Mouse (Mus musculus): Measurements from ENCODE around the gene Pla2g2e. TPM values are rescaled to one million over a fixed set of nuclear protein-coding genes. Genes with fewer than 3 reads are reported as not detected.
"Not testable (repeated sequence)": the region's sequence is repeated elsewhere in the genome, so short reads cannot be mapped to it uniquely, and the experiment has no call there.

Gene Pla2g2e
- polyA plus RNA-seq, 1 experiment from 2014 or later, result not detected

DNA sequence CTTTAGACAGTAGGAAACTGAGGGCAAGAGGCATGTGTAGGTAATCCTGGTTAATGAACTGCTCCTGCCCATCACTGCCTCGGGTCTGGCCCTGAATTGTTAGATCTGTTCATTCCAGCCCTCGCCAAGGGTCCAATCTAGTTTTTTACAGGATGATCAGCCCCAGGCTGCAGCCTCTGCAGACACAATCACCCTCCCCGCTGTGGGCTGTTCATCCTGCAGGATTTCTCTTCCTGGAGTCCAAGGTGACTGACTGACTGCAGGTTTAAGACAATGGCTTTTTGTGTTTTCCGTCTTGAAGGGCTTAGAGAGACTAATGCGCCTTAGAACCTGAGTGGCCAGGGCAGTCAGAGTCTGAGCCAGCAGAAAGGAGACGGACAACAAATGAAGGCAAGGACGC lies 11.4 kb downstream of the Pla2g2e start:
- no peaks in the 10 kb centered on the region for H3K9me3 ChIP-seq (ENCODE audit: low read length)
- no peak overlapping the region for H3K9ac ChIP-seq (replicated peaks)
- TF ChIP-seq CTCF (IDR thresholded peaks at IDR 0.05; ENCODE audit: low read depth) (no peak), EP300 (IDR thresholded peaks at IDR 0.05; ENCODE audit: low read depth) (no peak)
- no peaks in the 10 kb centered on the region for H3K36me3 ChIP-seq (replicated peaks; ENCODE audit: insufficient read depth, low read length)
- no peak for ATAC-seq
- H3K4me2 ChIP-seq (ENCODE audit: low read depth, low read length), result no peak overlapping the region
- H3K4me3 ChIP-seq (ENCODE audit: low read depth, low read length), result no peak overlapping the region
- H3K4me1 ChIP-seq (ENCODE audit: insufficient read depth), result no peaks in the 10 kb centered on the region
- DNase-seq, result no peak
- WGBS (ENCODE audit: insufficient replicate concordance), result 65% methylated on average over 7 of the region's 7 CpGs
- no peak overlapping the region for H3K27ac ChIP-seq (ENCODE audit: low read depth)
- H3K27me3 ChIP-seq (ENCODE audit: insufficient read depth, low read length), result no peaks in the 10 kb centered on the region

GRCm38 (mm10) chr4:138889635-138890034 lies 11.9 kb downstream of the Pla2g2e start:
- H3K4me1 ChIP-seq (ENCODE audit: insufficient read depth), result no peaks in the 10 kb centered on the region
- H3K27me3 ChIP-seq (ENCODE audit: insufficient read depth, low read length), result no peaks in the 10 kb centered on the region
- no peak for DNase-seq
- H3K4me2 ChIP-seq (ENCODE audit: low read depth, low read length), result no peak overlapping the region
- no peak for ATAC-seq
- WGBS (ENCODE audit: insufficient replicate concordance), result 58% methylated on average over 8 of the region's 8 CpGs
- no peaks in the 10 kb centered on the region; the same call in 1 of the 2 replicates for H3K36me3 ChIP-seq (replicated peaks; ENCODE audit: insufficient read depth, low read length)
- no peak for TF ChIP-seq EP300 (IDR thresholded peaks at IDR 0.05; ENCODE audit: low read depth)
- no peak for TF ChIP-seq CTCF (IDR thresholded peaks at IDR 0.05; ENCODE audit: low read depth)
- no peak overlapping the region for H3K27ac ChIP-seq (ENCODE audit: low read depth)
- no peaks in the 10 kb centered on the region for H3K9me3 ChIP-seq (ENCODE audit: low read length)
- H3K4me3 ChIP-seq (ENCODE audit: low read depth, low read length), result no peak overlapping the region
- H3K9ac ChIP-seq (replicated peaks), result no peak overlapping the region

DNA sequence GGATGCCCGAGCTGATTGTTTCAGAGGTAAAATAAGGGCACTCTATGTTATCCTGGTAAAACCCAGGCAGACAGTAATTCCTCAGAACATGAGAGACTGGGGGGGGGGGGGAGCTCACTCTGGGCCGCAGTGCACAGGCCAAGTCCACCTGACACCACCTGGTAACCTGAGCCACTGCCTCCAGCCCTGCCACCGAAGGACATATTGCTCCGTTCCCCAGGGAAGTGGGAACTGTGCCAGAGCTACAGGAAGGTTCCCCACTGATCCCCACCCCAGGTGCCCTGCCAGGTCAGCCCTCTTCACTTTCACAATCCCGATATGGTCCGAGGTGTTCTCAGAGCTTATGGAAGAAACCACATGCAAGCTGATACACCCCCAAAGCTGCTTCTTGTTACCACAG lies 14.9 kb downstream of the Pla2g2e start:
- DNase-seq (no peak), ATAC-seq (no peak)
- H3K4me3 ChIP-seq (ENCODE audit: low read depth, low read length), result no peak overlapping the region
- 67% methylated on average over 5 of the region's 6 CpGs for WGBS (ENCODE audit: insufficient replicate concordance)
- no peak for TF ChIP-seq EP300 (IDR thresholded peaks at IDR 0.05; ENCODE audit: low read depth)
- no peak for TF ChIP-seq CTCF (IDR thresholded peaks at IDR 0.05; ENCODE audit: low read depth)
- H3K4me1 ChIP-seq (ENCODE audit: insufficient read depth), result no peaks in the 10 kb centered on the region
- H3K27ac ChIP-seq (ENCODE audit: low read depth), result no peak overlapping the region
- no peaks in the 10 kb centered on the region for H3K9me3 ChIP-seq (ENCODE audit: low read length)
- peaks cover 4% of the 10 kb centered on the region for H3K36me3 ChIP-seq (replicated peaks; ENCODE audit: insufficient read depth, low read length)
- no peak overlapping the region for H3K4me2 ChIP-seq (ENCODE audit: low read depth, low read length)
- no peak overlapping the region for H3K9ac ChIP-seq (replicated peaks)
- no peaks in the 10 kb centered on the region for H3K27me3 ChIP-seq (ENCODE audit: insufficient read depth, low read length)

DNA sequence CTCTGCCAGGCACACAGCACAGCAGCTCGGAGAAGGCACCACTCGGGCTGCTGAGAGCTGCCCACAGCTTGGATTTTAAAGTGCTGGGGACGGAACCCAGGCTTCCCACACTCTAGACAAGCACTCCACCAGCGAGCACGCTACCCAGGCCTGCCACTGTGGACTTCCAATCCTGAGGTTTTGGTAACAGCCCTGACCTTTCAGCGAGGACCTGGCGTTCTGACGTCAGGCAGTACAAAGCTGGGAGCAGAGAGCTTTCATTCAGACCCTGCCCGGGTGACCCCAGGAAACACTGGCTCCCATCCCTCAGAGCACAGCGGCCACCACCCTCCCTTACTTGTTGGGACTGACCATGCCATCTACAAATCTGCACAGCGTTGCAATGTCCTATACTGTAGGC lies 16.0 kb downstream of the Pla2g2e start:
- H3K27ac ChIP-seq (ENCODE audit: low read depth); H3K9me3 ChIP-seq (ENCODE audit: low read length); DNase-seq; ATAC-seq; H3K4me1 ChIP-seq (ENCODE audit: insufficient read depth); H3K4me2 ChIP-seq (ENCODE audit: low read depth, low read length); H3K9ac ChIP-seq (replicated peaks); H3K27me3 ChIP-seq (ENCODE audit: insufficient read depth, low read length); H3K4me3 ChIP-seq (ENCODE audit: low read depth, low read length): not testable (repeated sequence)
- 83% methylated on average over 11 of the region's 11 CpGs for WGBS (ENCODE audit: insufficient replicate concordance)
- peaks cover 13% of the 10 kb centered on the region for H3K36me3 ChIP-seq (replicated peaks; ENCODE audit: insufficient read depth, low read length)

DNA sequence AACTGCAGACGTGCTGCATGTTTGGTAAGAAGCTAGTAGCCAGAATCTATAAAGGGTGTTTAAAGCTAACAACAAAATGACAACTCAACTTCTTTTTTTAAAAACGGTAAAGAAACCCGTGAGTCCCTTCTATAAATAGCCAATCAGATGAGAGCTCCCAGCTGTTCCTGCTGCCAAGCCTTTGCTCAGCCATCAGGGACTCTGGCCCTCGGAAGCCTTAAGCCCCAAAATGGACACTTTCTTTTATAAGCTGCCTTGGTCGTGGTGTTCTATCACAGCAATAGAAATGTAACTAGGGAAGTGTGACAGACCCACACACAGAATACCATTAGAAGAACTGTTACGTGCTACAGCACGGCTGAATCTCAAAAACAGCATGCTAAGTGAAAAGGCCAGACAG lies 21.6 kb downstream of the Pla2g2e start:
- H3K4me2 ChIP-seq (ENCODE audit: low read depth, low read length), result no peak overlapping the region
- no peak for DNase-seq
- H3K27ac ChIP-seq (ENCODE audit: low read depth), result no peak overlapping the region
- peaks cover 33% of the 10 kb centered on the region for H3K36me3 ChIP-seq (replicated peaks; ENCODE audit: insufficient read depth, low read length)
- no peak overlapping the region for H3K4me3 ChIP-seq (ENCODE audit: low read depth, low read length)
- WGBS (ENCODE audit: insufficient replicate concordance), result 75% methylated on average over 7 of the region's 7 CpGs
- H3K9ac ChIP-seq (replicated peaks), result no peak overlapping the region
- no peaks in the 10 kb centered on the region for H3K27me3 ChIP-seq (ENCODE audit: insufficient read depth, low read length)
- no peaks in the 10 kb centered on the region for H3K4me1 ChIP-seq (ENCODE audit: insufficient read depth)
- ATAC-seq, result no peak
- TF ChIP-seq CTCF (IDR thresholded peaks at IDR 0.05; ENCODE audit: low read depth), result no peak
- TF ChIP-seq EP300 (IDR thresholded peaks at IDR 0.05; ENCODE audit: low read depth), result no peak
- no peaks in the 10 kb centered on the region for H3K9me3 ChIP-seq (ENCODE audit: low read length)

GRCm38 (mm10) chr4:138905624-138906337 lies 28.0 kb downstream of the Pla2g2e start:
- Histone ChIP-seq H3K36me3 (replicated peaks; ENCODE audit: insufficient read depth, low read length) (peaks cover 36% of the 10 kb centered on the region), H3K27ac (ENCODE audit: low read depth) (no peak overlapping the region), H3K9ac (replicated peaks) (no peak overlapping the region), H3K4me2 (ENCODE audit: low read depth, low read length) (0 out of 2 replicates have a peak overlapping the region, but pooled peaks have one; percentile 6), H3K27me3 (ENCODE audit: insufficient read depth, low read length) (no peaks in the 10 kb centered on the region), H3K4me3 (ENCODE audit: low read depth, low read length) (no peak overlapping the region), H3K4me1 (ENCODE audit: insufficient read depth) (no peaks in the 10 kb centered on the region), H3K9me3 (ENCODE audit: low read length) (no peaks in the 10 kb centered on the region)
- ATAC-seq (no peak), DNase-seq (no peak)
- TF ChIP-seq EP300 (IDR thresholded peaks at IDR 0.05; ENCODE audit: low read depth) (no peak), CTCF (IDR thresholded peaks at IDR 0.05; ENCODE audit: low read depth) (no peak)
- WGBS (ENCODE audit: insufficient replicate concordance), result 87% methylated on average over 18 of the region's 18 CpGs
